Mouse (Mus musculus) myocyte (in vitro differentiated cells): ENCODE measurements around the gene Hpgd. TPM values are rescaled to one million over a fixed set of nuclear protein-coding genes. Genes with fewer than 3 reads are reported as not detected.

Experiments
- H3K27me3 ChIP-seq: one replicate; pipeline ENCODE4 v1.6.1; 2011; ENCODE audit not compliant: control insufficient read depth, insufficient read depth, insufficient read length
- H3K36me3 ChIP-seq: one replicate; pipeline ENCODE4 v1.6.1; 2011; ENCODE audit not compliant: control insufficient read depth, insufficient read depth
- H3K4me2 ChIP-seq: one replicate; pipeline ENCODE4 v1.6.1; 2011; ENCODE audit warnings: low read depth, control low read depth
- H3K4me3 ChIP-seq: one replicate; pipeline ENCODE4 v1.5.1; 2011; ENCODE audit warnings: mild to moderate bottlenecking, control low read depth, moderate library complexity
- H3K79me2 ChIP-seq: one replicate; pipeline ENCODE4 v1.6.1; 2011; ENCODE audit not compliant: control insufficient read depth, insufficient read depth
- H3ac ChIP-seq: one replicate; pipeline ENCODE4 v1.6.1; 2011; ENCODE audit not compliant: control insufficient read depth, insufficient read length
- CEBPB ChIP-seq: IDR thresholded peaks from 2 replicates; pipeline ENCODE4 v1.6.1; 2011; ENCODE audit warnings: mild to moderate bottlenecking, moderate library complexity; ENCODE audit not compliant: poor library complexity, insufficient read depth, severe bottlenecking
- E2F4 ChIP-seq: IDR thresholded peaks from one replicate; pipeline ENCODE4 v1.6.1; 2011; ENCODE audit warnings: mild to moderate bottlenecking, control low read depth, moderate library complexity; ENCODE audit not compliant: insufficient read depth
- MAX ChIP-seq: IDR thresholded peaks from one replicate; pipeline ENCODE4 v1.6.1; 2011; ENCODE audit warnings: low read depth, mild to moderate bottlenecking, control low read depth
- MYOD1 ChIP-seq, 3 experiments: IDR thresholded peaks; one replicate each; pipeline ENCODE4 v1.6.1; 2011; ENCODE audit warnings: control low read depth in 2 of 3, low read depth in 2 of 3, mild to moderate bottlenecking in 2 of 3, moderate library complexity in 1 of 3; ENCODE audit not compliant: insufficient read length in 2 of 3, control insufficient read depth in 1 of 3
- MYOG ChIP-seq, 3 experiments: IDR thresholded peaks; one replicate each; pipeline ENCODE4 v1.6.1; 2011; ENCODE audit warnings: control low read depth in 2 of 3, low read depth in 2 of 3, mild to moderate bottlenecking in 2 of 3; ENCODE audit not compliant: insufficient read length in 2 of 3, control insufficient read depth in 1 of 3, insufficient read depth in 1 of 3
- POLR2A ChIP-seq: IDR thresholded peaks from one replicate; pipeline ENCODE4 v1.6.1; 2011; ENCODE audit warnings: low read depth, mild to moderate bottlenecking, control low read depth, moderate library complexity; ENCODE audit not compliant: insufficient read length
- POLR2AphosphoS2 ChIP-seq: IDR thresholded peaks from one replicate; pipeline ENCODE4 v1.6.1; 2011; ENCODE audit warnings: low read depth, control low read depth; ENCODE audit not compliant: insufficient read length
- REST ChIP-seq: IDR thresholded peaks from one replicate; pipeline ENCODE4 v1.6.1; 2011; ENCODE audit warnings: mild to moderate bottlenecking, control low read depth, moderate library complexity; ENCODE audit not compliant: insufficient read depth, insufficient read length
- SRF ChIP-seq: IDR thresholded peaks from one replicate; pipeline ENCODE4 v1.6.1; 2011; ENCODE audit warnings: low read depth; ENCODE audit not compliant: control insufficient read depth, insufficient read length
- TCF12 ChIP-seq: IDR thresholded peaks from one replicate; pipeline ENCODE4 v1.6.1; 2011; ENCODE audit warnings: mild to moderate bottlenecking, control low read depth; ENCODE audit not compliant: poor library complexity, insufficient read depth, severe bottlenecking
- TCF3 ChIP-seq: IDR thresholded peaks from one replicate; pipeline ENCODE4 v1.6.1; 2011; ENCODE audit warnings: low read depth, control low read depth; ENCODE audit not compliant: insufficient read length
- USF1 ChIP-seq: IDR thresholded peaks from one replicate; pipeline ENCODE4 v1.6.1; 2011; ENCODE audit warnings: low read depth, mild to moderate bottlenecking, control low read depth, moderate library complexity
- polyA plus RNA-seq: library from polyadenylated mRNA; unstranded; fragments of >200 nt; fragmentation: generic; extraction: Trizol; gene quantifications from one replicate; pipeline ENCODE4 v1.2.1, GENCODE M21; 2012; ENCODE audit warnings: missing spikeins

Hpgd gene
- polyA plus RNA-seq, 1 experiment: 0.13 TPM

- TF ChIP-seq CEBPB (peak; percentile 64), MAX (no peak)
- H3K27me3 ChIP-seq: no peaks in the 10 kb centered on the region
- H3K4me2 ChIP-seq: peak overlapping the region; percentile 39
- H3ac ChIP-seq: no peak overlapping the region
- no peak overlapping the region for H3K4me3 ChIP-seq
- H3K36me3 ChIP-seq: no peaks in the 10 kb centered on the region
- no peaks in the 10 kb centered on the region for H3K79me2 ChIP-seq
Observed at GRCm38 (mm10) chr8:56284957-56285356, 9.4 kb upstream of the Hpgd start.

- Histone ChIP-seq H3K4me2 (no peak overlapping the region), H3K4me3 (no peak overlapping the region), H3K79me2 (no peaks in the 10 kb centered on the region), H3K36me3 (no peaks in the 10 kb centered on the region), H3ac (no peak overlapping the region), H3K27me3 (no peaks in the 10 kb centered on the region)
- no peak for TF ChIP-seq MAX
- no peak for TF ChIP-seq MYOG (IDR thresholded peaks at IDR 0.05; ENCODE audit: control insufficient read depth in 1 of 3, insufficient read depth in 1 of 3, insufficient read length in 2 of 3, low read depth in 2 of 3)
- no peak for TF ChIP-seq USF1
- no peak for TF ChIP-seq E2F4
- no peak for TF ChIP-seq TCF3
- TF ChIP-seq POLR2AphosphoS2: no peak
- no peak for TF ChIP-seq POLR2A
- TF ChIP-seq TCF12: no peak
- TF ChIP-seq REST: no peak
- TF ChIP-seq SRF: no peak
- TF ChIP-seq MYOD1 (IDR thresholded peaks at IDR 0.05; ENCODE audit: control insufficient read depth in 1 of 3, insufficient read length in 2 of 3, low read depth in 2 of 3): no peak
- no peak for TF ChIP-seq CEBPB
Observed at GRCm38 (mm10) chr8:56286717-56287116, 7.7 kb upstream of the Hpgd start.

GRCm38 (mm10) chr8:56287370-56288072 lies 6.9 kb upstream of the Hpgd start:
- Histone ChIP-seq H3K79me2 (no peaks in the 10 kb centered on the region), H3K4me3 (no peak overlapping the region)
- no peak for TF ChIP-seq REST
- TF ChIP-seq MYOD1 (IDR thresholded peaks at IDR 0.05; ENCODE audit: control insufficient read depth in 1 of 3, insufficient read length in 2 of 3, low read depth in 2 of 3): no peak
- no peak for TF ChIP-seq MAX
- TF ChIP-seq E2F4: no peak
- TF ChIP-seq POLR2A: no peak
- TF ChIP-seq SRF: no peak
- TF ChIP-seq POLR2AphosphoS2: no peak
- no peak for TF ChIP-seq TCF12
- no peak for TF ChIP-seq TCF3
- no peak for TF ChIP-seq USF1
- TF ChIP-seq MYOG (IDR thresholded peaks at IDR 0.05; ENCODE audit: control insufficient read depth in 1 of 3, insufficient read depth in 1 of 3, insufficient read length in 2 of 3, low read depth in 2 of 3): no peak
- TF ChIP-seq CEBPB: no peak

GRCm38 (mm10) chr8:56292318-56292717 lies 2.1 kb upstream of the Hpgd start:
- Histone ChIP-seq H3ac (no peak overlapping the region), H3K4me2 (no peak overlapping the region), H3K79me2 (no peaks in the 10 kb centered on the region), H3K4me3 (no peak overlapping the region), H3K36me3 (no peaks in the 10 kb centered on the region), H3K27me3 (no peaks in the 10 kb centered on the region)
- no peak for TF ChIP-seq MAX
- TF ChIP-seq MYOD1 (IDR thresholded peaks at IDR 0.05; ENCODE audit: control insufficient read depth in 1 of 3, insufficient read length in 2 of 3, low read depth in 2 of 3): no peak
- TF ChIP-seq POLR2AphosphoS2: no peak
- TF ChIP-seq E2F4: no peak
- no peak for TF ChIP-seq SRF
- no peak for TF ChIP-seq USF1
- no peak for TF ChIP-seq MYOG (IDR thresholded peaks at IDR 0.05; ENCODE audit: control insufficient read depth in 1 of 3, insufficient read depth in 1 of 3, insufficient read length in 2 of 3, low read depth in 2 of 3)
- TF ChIP-seq TCF12: no peak
- TF ChIP-seq TCF3: no peak
- TF ChIP-seq CEBPB: no peak

More at GRCm38 (mm10) chr8:56287370-56288072, 6.9 kb upstream of the Hpgd start:
- Histone ChIP-seq H3K36me3 (no peaks in the 10 kb centered on the region), H3ac (no peak overlapping the region), H3K4me2 (no peak overlapping the region), H3K27me3 (no peaks in the 10 kb centered on the region)

GRCm38 (mm10) chr8:56293480-56293879 lies 905 bp upstream of the Hpgd start:
- no peaks in the 10 kb centered on the region for H3K79me2 ChIP-seq
- TF ChIP-seq CEBPB (no peak), MAX (no peak), E2F4 (no peak), MYOG (IDR thresholded peaks at IDR 0.05; ENCODE audit: control insufficient read depth in 1 of 3, insufficient read depth in 1 of 3, insufficient read length in 2 of 3, low read depth in 2 of 3) (no peak), POLR2A (no peak), TCF3 (no peak), TCF12 (no peak), USF1 (no peak), POLR2AphosphoS2 (no peak), MYOD1 (IDR thresholded peaks at IDR 0.05; ENCODE audit: control insufficient read depth in 1 of 3, insufficient read length in 2 of 3, low read depth in 2 of 3) (no peak), SRF (no peak), REST (no peak)
- H3K4me2 ChIP-seq: no peak overlapping the region
- no peak overlapping the region for H3K4me3 ChIP-seq
- no peaks in the 10 kb centered on the region for H3K27me3 ChIP-seq
- H3ac ChIP-seq: no peak overlapping the region
- no peaks in the 10 kb centered on the region for H3K36me3 ChIP-seq
